Mouse (Mus musculus) heart, adult 11 months (tissue): ENCODE data around the gene Galnt10.

Experiments
- DNase-seq: peaks from one replicate; pipeline ENCODE4 v3.0.0; 2022

The Galnt10 gene

GRCm38 (mm10) chr11:57831281-57831781, 186.1 kb downstream of the Galnt10 start:
- no peak for DNase-seq

- no peak for DNase-seq
These were observed 186.6 kb downstream of the Galnt10 start for GRCm38 (mm10) chr11:57831861-57832260.

GRCm38 (mm10) chr11:57832552-57833201, 187.4 kb downstream of the Galnt10 start, which contains the start of gene Hand1:
Gene Hand1, minus strand, starts transcription at chr11:57832818.
- DNase-seq, result no peak

GRCm38 (mm10) chr11:57833296-57833977, 188.2 kb downstream of the Galnt10 start:
- no peak for DNase-seq

- no peak for DNase-seq
These were observed 188.8 kb downstream of the Galnt10 start for GRCm38 (mm10) chr11:57834031-57834430.

- DNase-seq, result no peak
These were observed 190.1 kb downstream of the Galnt10 start for GRCm38 (mm10) chr11:57835331-57835730.

GRCm38 (mm10) chr11:57835931-57836330, 190.7 kb downstream of the Galnt10 start:
- DNase-seq, result no peak

GRCm38 (mm10) chr11:57836401-57836800, 191.2 kb downstream of the Galnt10 start:
- DNase-seq, result no peak
